Mouse (Mus musculus) liver, adult 10 weeks (tissue): ENCODE measurements around the gene Washc4. TPM values are rescaled to one million over a fixed set of nuclear protein-coding genes. Genes with fewer than 3 reads are reported as not detected.

Source experiments
- polyA plus RNA-seq: library from polyadenylated mRNA; stranded (reverse); fragments of 350-450 nt; fragmentation: Illumina TruSeq; extraction: RNeasy Lipid Tissue Mini Kit (QIAGEN cat#74804); gene quantifications from one replicate; pipeline ENCODE4 v1.2.3, GENCODE M21; 2014; ENCODE audit warnings: low read depth, low replicate concordance

Washc4 gene
- 18.5 TPM for polyA plus RNA-seq

DNA sequence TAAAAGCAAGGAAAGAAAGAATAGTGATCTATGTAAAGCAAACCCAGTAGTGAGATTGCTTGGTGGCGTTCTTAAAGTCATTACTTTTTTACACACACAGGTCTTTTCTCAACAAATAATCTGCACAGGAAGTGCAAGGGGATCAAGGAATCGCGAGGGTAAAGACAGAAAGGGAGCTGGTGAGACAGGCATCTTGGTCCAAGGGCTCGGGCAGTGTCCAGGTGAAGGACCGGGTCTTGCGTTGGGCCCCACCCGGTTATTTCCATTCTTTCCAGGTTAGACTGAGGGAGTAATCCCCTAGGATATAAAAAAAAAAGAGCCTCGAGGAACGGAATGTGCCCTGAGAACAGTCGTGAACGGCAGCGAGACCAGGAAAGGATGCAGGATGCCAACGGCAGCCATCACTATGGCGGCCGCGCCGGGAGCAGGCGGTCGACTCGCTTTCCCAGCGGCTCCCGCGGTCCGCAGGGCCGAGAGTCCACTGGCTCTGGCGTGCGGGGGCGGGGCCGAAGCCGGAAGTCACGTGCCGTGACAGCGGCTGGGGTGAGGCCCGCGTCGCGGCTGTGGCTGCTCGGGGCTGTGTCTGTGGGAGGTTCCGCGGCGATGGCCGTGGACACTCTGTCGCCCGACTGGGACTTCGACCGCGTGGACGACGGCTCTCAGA lies at the start of gene Washc4:
Washc4 (plus strand) TSS at position 314 of the 664 bp plus-strand sequence.

DNA sequence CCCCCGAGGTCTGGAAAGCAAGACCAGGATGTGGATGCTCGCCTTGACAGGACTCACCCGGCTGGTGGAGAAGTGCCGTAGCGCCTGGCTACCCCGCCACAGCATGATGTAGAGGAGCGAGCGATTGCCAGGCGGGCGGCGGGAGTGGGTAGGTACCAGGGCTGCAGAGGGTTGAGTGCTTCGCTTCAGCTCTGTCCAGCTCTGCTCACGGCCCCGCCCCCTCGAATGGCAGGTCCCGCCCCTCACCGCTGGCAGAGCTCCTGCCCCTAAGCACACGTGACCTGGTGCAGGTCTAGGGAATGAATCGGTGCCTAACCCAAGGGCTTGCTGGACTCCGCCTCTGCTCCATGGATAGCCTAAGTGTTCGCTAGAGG lies 9.7 kb upstream of the Washc4 start, which contains the start of gene Aldh1l2:
Aldh1l2 (minus strand) TSS at position 231 of the 374 bp plus-strand sequence.

Other genes starting within 250 kb of the Washc4 start
- 9.0 TPM for gene Slc41a2, start 205.9 kb upstream of the Washc4 start, polyA plus RNA-seq
- gene D10Wsu102e, start 183.5 kb upstream of the Washc4 start, polyA plus RNA-seq = 0.32 TPM
- not detected for gene Aldh1l2, start 9.6 kb upstream of the Washc4 start, polyA plus RNA-seq
- gene Appl2, start 105.0 kb downstream of the Washc4 start, polyA plus RNA-seq = 26.0 TPM
- gene 1500009L16Rik, start 179.1 kb downstream of the Washc4 start, polyA plus RNA-seq = not detected